Mouse (Mus musculus) monocyte, adult 2 months (primary cell): ENCODE data around the gene Olfr582.

Experiments used
- DNase-seq, 2 experiments: peaks; one replicate each; pipeline ENCODE4 v3.0.0; 2022; ENCODE audit warnings: low spot score in 2 of 2, low read depth in 1 of 2

Olfr582 gene

GRCm38 (mm10) chr7:103037724-103038123, at the start of gene Olfr582:
Gene Olfr582 (plus strand): TSS chr7:103038024.
- DNase-seq = no peak

- no peak for DNase-seq
Observed at GRCm38 (mm10) chr7:102989224-102989623, 48.6 kb upstream of the Olfr582 start, which contains the start of gene Olfr578. Gene Olfr578 (minus strand): TSS chr7:102989324.

GRCm38 (mm10) chr7:103051000-103051399, 13.2 kb downstream of the Olfr582 start, which contains the start of gene Olfr583:
Gene Olfr583 (plus strand): TSS chr7:103051300.
- no peak for DNase-seq

GRCm38 (mm10) chr7:103081585-103081984, 43.8 kb downstream of the Olfr582 start, which contains the start of gene Olfr584:
Gene Olfr584 (plus strand): TSS chr7:103081885.
- no peak for DNase-seq
